Mouse (Mus musculus): ENCODE data around the gene Zbtb16. TPM values are rescaled to one million over a fixed set of nuclear protein-coding genes. Genes with fewer than 3 reads are reported as not detected.

The Zbtb16 gene
- 100 to 1,000 TPM; 108 to 116 TPM for total RNA-seq (2021)
- long read RNA-seq, experiment 1, partial matches to known transcripts: 3 of 19 reads
- long read RNA-seq, experiment 1, other reads (novel, unspliced or antisense): 15 of 19 reads
- long read RNA-seq, experiment 2, partial matches to known transcripts: 0 of 8 reads
- long read RNA-seq, experiment 2, other reads (novel, unspliced or antisense): 8 of 8 reads

- DNase-seq (ENCODE audit: low spot score): peak; percentile 93
These were observed at the start of gene Zbtb16 for GRCm38 (mm10) chr9:48835631-48836565. Gene Zbtb16, minus strand, starts transcription at chr9:48836222.

- no peak for DNase-seq (ENCODE audit: low spot score)
These were observed 36.9 kb upstream of the Zbtb16 start for GRCm38 (mm10) chr9:48872896-48873295.

- DNase-seq (ENCODE audit: low spot score): no peak
These were observed 30.6 kb upstream of the Zbtb16 start for GRCm38 (mm10) chr9:48866523-48867121.

DNA sequence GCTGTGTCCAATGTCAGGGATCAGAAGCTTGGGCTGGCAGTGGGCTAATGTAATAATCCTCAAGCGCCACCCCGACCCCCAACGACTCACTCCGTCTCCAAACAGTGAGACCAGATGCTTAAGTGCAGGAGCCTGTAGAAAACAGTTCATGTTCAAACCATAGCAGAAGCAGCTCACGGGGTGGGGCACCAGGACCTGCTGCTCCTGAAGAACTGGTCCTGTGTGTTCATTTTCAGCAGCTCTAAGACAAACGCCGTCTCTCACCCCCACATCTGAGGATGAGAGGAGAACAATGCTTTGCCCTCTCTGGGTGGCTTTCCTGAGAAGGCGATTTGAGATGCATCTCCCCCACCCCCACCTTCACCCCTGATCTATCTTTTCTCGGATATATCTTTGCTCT lies 29.2 kb upstream of the Zbtb16 start:
- DNase-seq (ENCODE audit: low spot score): no peak

DNA sequence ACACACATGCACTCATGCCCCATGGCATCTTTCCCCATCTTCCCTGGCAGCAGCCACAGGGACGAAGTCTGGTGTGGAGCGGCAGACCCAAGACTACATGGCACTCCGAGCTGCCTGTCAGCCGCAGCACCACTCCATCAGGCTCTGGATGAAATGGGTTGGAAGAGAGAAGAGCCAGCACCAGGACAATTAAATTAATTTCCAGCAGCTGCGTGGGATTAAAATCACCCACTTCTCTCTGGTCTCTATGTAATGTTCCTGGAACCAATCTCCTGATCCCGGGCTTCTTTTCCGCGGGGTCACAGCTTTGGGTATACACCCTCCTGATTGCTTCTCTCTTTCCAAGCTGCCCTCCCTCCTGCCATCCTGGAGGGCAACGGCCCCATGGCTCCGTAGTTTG lies 25.5 kb upstream of the Zbtb16 start:
- no peak for DNase-seq (ENCODE audit: low spot score)

DNA sequence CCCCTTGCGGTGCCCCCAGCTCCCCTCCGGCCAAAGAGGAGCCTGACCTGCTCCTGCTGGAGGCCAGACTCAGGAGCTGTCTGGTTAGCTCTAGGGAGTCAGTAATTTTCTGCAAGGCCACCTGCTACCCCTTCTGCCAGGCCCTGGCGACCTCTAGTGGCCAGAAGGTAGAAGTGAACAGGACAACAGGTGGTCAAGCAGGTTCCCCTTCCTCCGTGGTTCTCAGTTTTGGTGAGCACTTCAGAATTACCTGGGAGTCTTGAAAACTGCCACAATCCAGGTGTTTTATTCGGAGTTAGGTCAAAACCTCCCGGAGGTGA lies 24.5 kb upstream of the Zbtb16 start:
- peak; percentile 82 for DNase-seq (ENCODE audit: low spot score)

GRCm38 (mm10) chr9:48859828-48860525 lies 24.0 kb upstream of the Zbtb16 start:
- no peak for DNase-seq (ENCODE audit: low spot score)

DNA sequence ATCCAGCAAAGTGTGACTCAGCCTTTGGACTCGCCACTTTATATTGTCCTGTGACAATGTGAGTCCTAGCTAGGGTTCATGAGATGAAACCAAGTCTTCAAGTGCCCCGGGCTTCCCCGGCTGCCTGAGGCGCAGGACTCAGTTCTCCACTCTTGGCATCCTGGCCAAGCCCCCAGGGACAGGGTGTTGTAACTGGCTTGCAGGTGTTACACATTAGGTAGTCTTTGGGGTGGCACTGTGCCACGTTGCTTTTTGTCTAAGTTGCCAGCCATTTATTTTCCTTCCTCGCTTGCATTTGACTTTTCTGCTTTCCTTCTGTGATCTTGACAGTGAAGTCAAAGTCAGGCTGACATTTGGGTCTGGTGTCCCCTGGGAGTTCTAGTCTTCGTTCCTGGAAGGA lies 21.9 kb upstream of the Zbtb16 start:
- no peak for DNase-seq (ENCODE audit: low spot score)

DNA sequence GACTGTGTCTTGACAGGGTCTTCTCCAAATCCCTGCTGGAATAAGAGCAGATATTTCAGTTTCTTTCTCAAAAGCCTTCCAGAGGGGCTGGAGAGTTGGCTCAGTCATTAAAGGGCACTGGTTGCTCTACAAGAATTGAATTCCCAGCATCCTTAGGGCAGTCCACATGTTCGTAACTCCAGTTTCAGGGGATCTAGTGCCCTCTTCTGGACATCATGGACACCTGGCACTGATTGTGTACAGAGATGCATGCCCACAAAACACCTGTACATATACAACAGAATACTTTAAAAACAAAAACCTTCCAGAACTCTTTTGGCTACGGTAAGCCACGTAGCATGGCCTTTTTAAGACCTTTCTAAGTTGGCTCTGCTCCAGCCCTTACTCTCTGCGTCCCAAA lies 20.2 kb upstream of the Zbtb16 start:
- DNase-seq (ENCODE audit: low spot score): no peak

DNA sequence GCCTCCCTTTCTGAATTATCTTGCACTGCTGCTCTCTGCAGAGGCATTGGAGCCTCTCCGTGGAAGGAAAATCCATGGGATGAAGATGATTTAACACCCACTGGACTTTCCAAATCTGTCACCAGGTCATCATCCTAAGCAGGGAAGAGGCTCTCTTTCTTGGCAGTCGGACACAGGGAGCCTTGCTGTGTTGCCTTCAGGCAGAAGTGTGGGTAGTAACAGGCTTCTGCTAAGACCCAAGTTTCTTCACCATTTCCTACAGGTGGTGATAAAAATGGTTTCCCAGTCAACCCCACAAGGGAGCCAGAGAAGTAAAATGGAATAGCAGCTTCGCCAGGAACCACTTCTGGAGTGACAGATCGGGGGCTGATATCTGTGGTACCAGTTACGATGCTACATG lies 13.5 kb upstream of the Zbtb16 start:
- no peak for DNase-seq (ENCODE audit: low spot score)

DNA sequence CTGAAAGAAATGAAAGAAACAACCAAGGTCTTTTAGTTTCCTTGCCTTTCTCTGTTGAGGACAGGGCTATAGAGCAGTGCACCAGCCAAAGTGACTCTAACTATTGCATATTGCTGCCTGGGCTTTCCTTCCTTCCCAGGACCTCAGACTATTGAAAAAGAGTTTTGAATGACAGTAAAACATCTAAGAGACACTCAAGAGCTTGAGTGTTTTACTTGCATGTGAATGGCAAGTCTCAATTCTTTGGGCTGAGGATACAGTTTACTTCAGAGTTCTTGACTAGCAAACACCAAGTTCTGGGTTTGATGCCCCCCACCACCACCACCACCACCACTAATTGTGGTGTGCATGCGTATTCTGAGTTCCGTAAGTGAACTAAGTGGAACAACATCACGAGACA lies 3.5 kb upstream of the Zbtb16 start:
- no peak for DNase-seq (ENCODE audit: low spot score)

DNA sequence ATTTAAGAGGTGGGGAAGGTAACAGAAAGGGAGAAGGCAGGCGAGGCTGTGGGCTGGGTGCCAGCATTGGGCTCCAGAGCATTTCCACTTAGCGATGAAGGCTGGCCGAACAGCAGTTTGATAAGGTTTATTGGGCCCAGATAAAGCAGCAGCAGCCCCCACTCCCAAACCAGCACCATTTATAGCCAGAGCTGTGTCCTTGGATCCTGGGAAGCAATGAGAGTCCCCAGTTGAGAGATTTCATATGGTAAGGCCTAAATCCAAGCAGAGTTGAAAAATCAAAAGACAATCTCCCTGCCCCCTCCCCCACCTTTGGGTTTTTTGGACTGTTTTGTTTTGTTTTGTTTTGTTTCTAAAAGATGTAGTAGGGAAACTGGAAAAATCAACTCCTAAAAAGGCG lies 2.3 kb upstream of the Zbtb16 start:
- no peak for DNase-seq (ENCODE audit: low spot score)

GRCm38 (mm10) chr9:48837181-48837580 lies 1.2 kb upstream of the Zbtb16 start:
- DNase-seq (ENCODE audit: low spot score): peak; percentile 52

GRCm38 (mm10) chr9:48836566-48836930 lies 526 bp upstream of the Zbtb16 start:
- peak; percentile 36 for DNase-seq (ENCODE audit: low spot score)

GRCm38 (mm10) chr9:48834541-48835411 lies 1.2 kb downstream of the Zbtb16 start:
- peak; percentile 58 for DNase-seq (ENCODE audit: low spot score)

DNA sequence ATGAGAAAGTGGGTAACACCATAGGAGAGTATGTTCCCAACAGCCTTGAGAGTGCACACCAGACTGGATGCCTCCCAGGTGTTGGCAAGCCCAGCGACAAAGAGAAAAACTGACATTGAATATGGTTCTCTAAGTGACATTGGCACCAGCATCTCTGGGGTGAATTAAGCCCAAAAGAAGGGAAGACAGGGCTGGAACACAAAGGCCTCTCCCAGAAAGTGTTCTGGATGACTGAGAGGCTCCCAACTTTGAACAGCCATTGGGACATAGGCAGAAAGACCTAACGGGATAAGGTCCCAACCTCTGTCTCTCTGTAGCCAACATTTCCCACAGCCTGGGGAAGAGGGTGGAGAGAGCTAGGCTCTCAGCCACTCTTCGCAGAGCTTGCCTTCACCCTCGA lies 2.0 kb downstream of the Zbtb16 start:
- DNase-seq (ENCODE audit: low spot score): peak; percentile 58

- peak; percentile 39 for DNase-seq (ENCODE audit: low spot score)
These were observed 2.5 kb downstream of the Zbtb16 start for GRCm38 (mm10) chr9:48833493-48833892.

DNA sequence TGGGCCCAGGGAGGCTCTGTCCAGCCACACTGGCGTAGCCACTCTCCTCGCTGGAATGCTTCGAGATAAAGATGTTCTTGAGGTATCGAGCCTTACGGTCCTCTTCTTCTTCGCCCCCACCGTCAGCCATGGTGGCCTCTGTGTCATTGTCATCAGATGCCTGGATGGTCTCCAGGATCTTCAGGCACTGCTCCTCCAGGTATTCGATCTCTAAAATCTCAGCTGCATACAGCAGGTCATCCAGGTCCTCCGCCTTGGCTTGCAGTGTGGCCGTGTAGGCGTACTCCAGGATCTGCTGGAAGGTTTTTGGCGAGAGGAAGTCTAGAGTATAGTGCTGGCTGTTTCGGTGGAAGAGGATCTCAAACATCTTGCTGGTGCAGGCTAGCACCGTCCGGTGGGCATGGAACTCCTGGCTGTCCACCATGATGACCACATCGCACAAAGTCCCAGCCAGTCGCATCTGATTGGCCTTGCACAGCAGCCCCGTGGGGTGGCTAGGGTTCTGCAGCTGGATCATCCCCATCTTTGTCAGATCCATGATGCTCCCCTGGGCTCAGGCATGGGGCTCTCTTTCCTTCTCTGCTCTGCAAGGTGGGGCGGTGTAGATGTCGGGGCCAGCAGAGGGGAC lies 3.4 kb downstream of the Zbtb16 start:
- peak; percentile 36 for DNase-seq (ENCODE audit: low spot score)

DNA sequence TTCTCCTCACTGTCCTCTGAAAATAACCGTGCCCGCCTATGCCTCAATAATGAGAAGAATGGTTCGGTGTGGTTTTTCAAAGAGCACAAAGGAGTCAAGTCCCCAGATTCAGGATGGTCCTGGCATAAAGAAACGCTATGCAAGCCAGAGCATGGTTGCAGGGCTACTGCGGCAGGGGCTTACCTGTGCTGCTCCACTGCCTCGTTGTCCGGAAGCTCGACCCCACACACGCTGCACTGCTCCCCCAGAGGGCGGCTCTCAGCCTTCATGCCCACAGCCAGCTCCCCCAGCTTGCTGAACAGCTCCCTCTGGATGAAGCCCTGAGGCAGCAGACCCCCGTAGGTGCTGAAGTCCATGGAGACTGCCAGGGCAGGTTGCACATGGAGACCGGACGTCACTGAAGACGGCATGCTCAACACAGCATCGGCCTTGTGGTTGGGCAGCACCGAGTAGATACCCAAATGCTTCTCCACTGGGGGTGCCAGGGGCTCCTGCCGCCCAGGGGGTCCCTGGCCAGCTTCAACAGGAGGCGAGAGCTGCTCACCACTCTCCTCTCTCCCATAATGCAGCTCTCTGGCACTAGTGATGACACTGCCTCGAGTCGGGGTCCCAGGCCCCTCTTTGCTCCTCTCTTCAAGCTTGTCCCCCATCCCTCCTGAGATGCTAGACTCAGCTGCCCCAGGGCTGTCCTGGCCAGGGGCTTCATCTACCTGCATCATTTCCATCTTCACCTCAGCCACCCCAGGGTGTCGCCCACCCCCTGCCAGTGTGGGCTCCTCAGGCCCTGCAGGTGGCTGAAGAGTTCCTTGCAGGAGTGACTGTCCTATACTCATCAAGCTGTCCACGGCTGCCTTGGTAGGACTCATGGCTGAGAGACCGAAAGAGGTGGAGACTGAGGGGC lies 4.2 kb downstream of the Zbtb16 start:
- DNase-seq (ENCODE audit: low spot score): peak; percentile 22

DNA sequence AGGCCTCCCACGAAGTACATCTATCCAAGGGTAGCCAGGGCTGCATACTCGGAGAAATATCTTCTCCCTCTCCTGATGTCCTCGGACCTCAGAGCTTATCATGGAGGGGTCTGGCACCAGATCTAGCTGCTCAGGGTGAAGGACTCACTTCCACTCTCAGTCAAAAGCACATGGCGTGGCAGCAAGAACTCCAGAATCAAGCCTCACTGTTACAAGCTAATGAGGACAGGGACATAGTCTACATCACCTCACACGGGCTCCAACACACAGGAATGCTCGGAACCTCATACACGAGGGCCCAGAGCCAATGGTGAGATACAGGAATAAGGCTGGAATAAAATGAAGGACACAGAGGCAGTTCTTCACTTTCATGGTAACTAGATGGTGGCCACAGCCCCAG lies 7.2 kb downstream of the Zbtb16 start:
- DNase-seq (ENCODE audit: low spot score): peak; percentile 29
